ENCODE assay signal across 20 mouse cellular contexts in genomic region chr1:36332955-36333887, GRCm38 (mm10). TPM values are rescaled to one million over a fixed set of nuclear protein-coding genes. Genes with fewer than 3 reads are reported as not detected.
DNase-seq lines count a peak whose midpoint lies in the region; ATAC-seq and TF ChIP-seq lines count a peak whose summit lies in the region.
"Had no signal": no experiment of that assay in that cellular context is flagged by ENCODE, and none has a peak within 500 bp of the region (broad histone marks: within the 10 kb centered on the region; RNA-seq: fewer than 3 reads in every experiment).

No protein-coding gene starts in this region.

- H3K36me3 ChIP-seq in kidney, adult 2 months (ENCODE audit: control insufficient read depth, insufficient read depth, low read length): peaks cover 5% of the 10 kb centered on the region
- peaks cover 22% of the 10 kb centered on the region for H3K36me3 ChIP-seq in midbrain, embryonic 11.5 days (ENCODE audit: control insufficient read depth, insufficient read depth, low read length)
- peaks cover 30% of the 10 kb centered on the region; the same call in 1 of the 2 replicates for H3K36me3 ChIP-seq in midbrain, embryonic 16.5 days (ENCODE audit: control insufficient read depth, insufficient read depth, low read length)
- H3K36me3 ChIP-seq in small intestine, adult 2 months (ENCODE audit: control insufficient read depth, insufficient read depth, low read length): peaks cover 40% of the 10 kb centered on the region

- intact Hi-C loops in gastrocnemius, adult 2 months (cut with DNase I): no loop called here
- intact Hi-C loops in gastrocnemius, postnatal 36 days (cut with DNase I): no loop called here

- H3K27ac ChIP-seq in gastrocnemius, adult 2 months: peak overlapping the region; percentile 70
- H3K27ac ChIP-seq in kidney, adult 2 months (ENCODE audit: insufficient read depth, low read depth, low read length): 0 out of 2 replicates have a peak overlapping the region, but pooled peaks have one; percentile 21
- no peak overlapping the region for H3K27ac ChIP-seq in midbrain, embryonic 11.5 days (ENCODE audit: low read depth, low read length)
- no peak overlapping the region for H3K27ac ChIP-seq in midbrain, embryonic 16.5 days (ENCODE audit: low read length)
- H3K27ac ChIP-seq in small intestine, adult 2 months (ENCODE audit: insufficient read depth, low read depth, low read length): peak overlapping the region; percentile 15
- H3K27ac ChIP-seq: embryonic facial prominence, embryonic 12.5 days; forebrain, embryonic 13.5 days; liver, embryonic 14.5 days; midbrain, embryonic 12.5 days had no signal

- 70% methylated on average over 14 of the region's 14 CpGs for WGBS in kidney, adult 2 months
- 90% methylated on average over 14 of the region's 14 CpGs for WGBS in midbrain, embryonic 11.5 days
- WGBS in midbrain, embryonic 16.5 days: 90% methylated on average over 14 of the region's 14 CpGs
- WGBS in small intestine, adult 2 months: 71% methylated on average over 14 of the region's 14 CpGs

- ATAC-seq in midbrain, embryonic 11.5 days (ENCODE audit: low FRiP score): no peak
- ATAC-seq in midbrain, embryonic 16.5 days: no peak
- ATAC-seq: forebrain, embryonic 13.5 days; hindbrain, embryonic 16.5 days had no signal

- peaks cover 2% of the 10 kb centered on the region; the same call in 1 of the 2 replicates for H3K4me1 ChIP-seq in kidney, adult 2 months (ENCODE audit: control insufficient read depth, insufficient read depth, low read length)
- no peaks in the 10 kb centered on the region for H3K4me1 ChIP-seq in midbrain, embryonic 11.5 days (ENCODE audit: control insufficient read depth, insufficient read depth, low read length)
- H3K4me1 ChIP-seq in midbrain, embryonic 16.5 days (ENCODE audit: control insufficient read depth, insufficient read depth, low read length): no peaks in the 10 kb centered on the region
- H3K4me1 ChIP-seq in small intestine, adult 2 months (ENCODE audit: control insufficient read depth, insufficient read depth, insufficient read length, low read length): peaks cover 3% of the 10 kb centered on the region; the same call in 1 of the 2 replicates
- H3K4me1 ChIP-seq: forebrain, embryonic 13.5 days; midbrain, embryonic 12.5 days had no signal

- TF ChIP-seq POLR2A in kidney, adult 2 months (IDR thresholded peaks at IDR 0.05; ENCODE audit: low read depth, low read length): no peak
- TF ChIP-seq POLR2A in small intestine, adult 2 months (IDR thresholded peaks at IDR 0.05; ENCODE audit: low read depth, low read length): no peak

- DNase-seq in gastrocnemius, adult 2 months: no peak
- no peak for DNase-seq in gastrocnemius, postnatal 36 days
- DNase-seq in kidney, adult 2 months: peak; percentile 58
- DNase-seq in kidney, postnatal 10 days: no peak
- peak; percentile 70 for DNase-seq in midbrain, embryonic 11.5 days (ENCODE audit: low spot score, missing footprints)
- no peak for DNase-seq in urinary bladder, postnatal 10 days (ENCODE audit: low spot score)
- DNase-seq: B cell, adult 2 months; cerebellum, adult 11 months; cerebellum, postnatal 25 days; heart, postnatal 10 days; layer of hippocampus, adult 9-11 months; lung, postnatal 4 days; thymus, postnatal 4 days had no signal

- H3K27me3 ChIP-seq in kidney, adult 2 months (replicated peaks; ENCODE audit: control insufficient read depth, insufficient read depth, low read length): no peaks in the 10 kb centered on the region
- no peaks in the 10 kb centered on the region for H3K27me3 ChIP-seq in midbrain, embryonic 11.5 days (ENCODE audit: control insufficient read depth, insufficient read depth, low read length)
- H3K27me3 ChIP-seq in midbrain, embryonic 16.5 days (ENCODE audit: control insufficient read depth, insufficient read depth, low read depth, low read length): no peaks in the 10 kb centered on the region
- H3K27me3 ChIP-seq in small intestine, adult 2 months (ENCODE audit: control insufficient read depth, insufficient read depth, low read length): no peaks in the 10 kb centered on the region
- H3K27me3 ChIP-seq: embryonic facial prominence, embryonic 12.5 days; forebrain, embryonic 13.5 days; midbrain, embryonic 12.5 days had no signal

- no peak overlapping the region for H3K9ac ChIP-seq in midbrain, embryonic 11.5 days (ENCODE audit: low read length)
- no peak overlapping the region for H3K9ac ChIP-seq in midbrain, embryonic 16.5 days (ENCODE audit: low read depth, low read length)
- H3K9ac ChIP-seq: embryonic facial prominence, embryonic 12.5 days; forebrain, embryonic 13.5 days; liver, embryonic 14.5 days; midbrain, embryonic 12.5 days had no signal

- H3K4me2 ChIP-seq in midbrain, embryonic 11.5 days: no peak overlapping the region
- H3K4me2 ChIP-seq in midbrain, embryonic 16.5 days (ENCODE audit: low read length): no peak overlapping the region
- H3K4me2 ChIP-seq: embryonic facial prominence, embryonic 12.5 days; forebrain, embryonic 13.5 days; midbrain, embryonic 12.5 days had no signal

- no peaks in the 10 kb centered on the region for H3K9me3 ChIP-seq in midbrain, embryonic 11.5 days (ENCODE audit: control insufficient read depth, low read length)
- no peaks in the 10 kb centered on the region for H3K9me3 ChIP-seq in midbrain, embryonic 16.5 days (replicated peaks; ENCODE audit: control insufficient read depth, low read length, poor library complexity, severe bottlenecking)
- H3K9me3 ChIP-seq: embryonic facial prominence, embryonic 12.5 days; forebrain, embryonic 13.5 days; midbrain, embryonic 12.5 days had no signal

- no peak overlapping the region for H3K4me3 ChIP-seq in gastrocnemius, adult 2 months
- H3K4me3 ChIP-seq in kidney, adult 2 months (ENCODE audit: insufficient read depth, low read depth, low read length): no peak overlapping the region
- H3K4me3 ChIP-seq in midbrain, embryonic 11.5 days (ENCODE audit: low read depth, low read length): no peak overlapping the region
- H3K4me3 ChIP-seq in midbrain, embryonic 16.5 days (ENCODE audit: low read depth, low read length): no peak overlapping the region
- no peak overlapping the region for H3K4me3 ChIP-seq in small intestine, adult 2 months (ENCODE audit: low read depth, low read length)
- H3K4me3 ChIP-seq: embryonic facial prominence, embryonic 12.5 days; forebrain, embryonic 13.5 days; midbrain, embryonic 12.5 days had no signal

- TF ChIP-seq CTCF in gastrocnemius, adult 2 months (IDR thresholded peaks at IDR 0.05): no peak
- TF ChIP-seq CTCF in kidney, adult 2 months (conservative IDR thresholded peaks at IDR 0.05; ENCODE audit: insufficient read depth, insufficient read length, low read depth, low read length): no peak
- TF ChIP-seq CTCF in small intestine, adult 2 months (IDR thresholded peaks at IDR 0.05; ENCODE audit: extremely low read depth, insufficient read length, insufficient replicate concordance, low read depth, low read length): no peak

RNA-seq across cellular contexts. Expression of gene Arid5a, which starts 25.7 kb away (rescaled TPM):
- total RNA-seq in gastrocnemius, adult 2 months (2021): 10 to 100 TPM in 1 of 2 experiments, 1 to 10 TPM in 1; 7.0 to 18.6 TPM
- 10 to 100 TPM; 10.7 to 11.8 TPM for total RNA-seq in gastrocnemius, postnatal 36 days (2021)
- 3.3 and 4.5 TPM in 2 replicates for polyA plus RNA-seq in kidney, adult 2 months (2012; rRNA removed)
- 1.8 and 2.0 TPM in 2 replicates for polyA plus RNA-seq in midbrain, embryonic 11.5 days (2014; fragmentation: Nextera tagmentation; extraction: Ambion mirVana)
- polyA plus RNA-seq in midbrain, embryonic 16.5 days (2015; fragmentation: Nextera tagmentation; extraction: Ambion mirVana): 2.8 and 3.6 TPM in 2 replicates
- polyA plus RNA-seq in small intestine, adult 2 months (2012; rRNA removed): 4.0 and 11.1 TPM in 2 replicates

RNA-seq across cellular contexts. Expression of gene Kansl3, which starts 35.8 kb away (rescaled TPM):
- 10 to 100 TPM; 37.7 to 39.6 TPM for total RNA-seq in gastrocnemius, adult 2 months (2021)
- total RNA-seq in gastrocnemius, postnatal 36 days (2021): 10 to 100 TPM; 36.1 to 39.1 TPM
- polyA plus RNA-seq in kidney, adult 2 months (2012; rRNA removed): 63.8 and 83.5 TPM in 2 replicates
- 28.1 and 33.9 TPM in 2 replicates for polyA plus RNA-seq in midbrain, embryonic 11.5 days (2014; fragmentation: Nextera tagmentation; extraction: Ambion mirVana)
- polyA plus RNA-seq in midbrain, embryonic 16.5 days (2015; fragmentation: Nextera tagmentation; extraction: Ambion mirVana): 41.5 and 46.0 TPM in 2 replicates
- polyA plus RNA-seq in small intestine, adult 2 months (2012; rRNA removed): 18.5 and 40.8 TPM in 2 replicates

RNA-seq across cellular contexts. Expression of gene Fer1l5, which starts 38.9 kb away (rescaled TPM):
- total RNA-seq in gastrocnemius, adult 2 months (2021): not detected
- not detected for total RNA-seq in gastrocnemius, postnatal 36 days (2021)
- 0.06 and 0.08 TPM in 2 replicates for polyA plus RNA-seq in kidney, adult 2 months (2012; rRNA removed)
- 1.4 and 2.0 TPM in 2 replicates for polyA plus RNA-seq in midbrain, embryonic 11.5 days (2014; fragmentation: Nextera tagmentation; extraction: Ambion mirVana)
- polyA plus RNA-seq in midbrain, embryonic 16.5 days (2015; fragmentation: Nextera tagmentation; extraction: Ambion mirVana): 2.9 TPM in 2 replicates
- polyA plus RNA-seq in small intestine, adult 2 months (2012; rRNA removed): not detected in 2 replicates
- total RNA-seq: heart, postnatal 10 days had no signal

RNA-seq across cellular contexts. Expression of gene Neurl3, which starts 58.7 kb away (rescaled TPM):
- total RNA-seq in gastrocnemius, adult 2 months (2021): under 1 TPM; 0.41 to 0.59 TPM
- under 1 TPM; 0.31 to 0.72 TPM for total RNA-seq in gastrocnemius, postnatal 36 days (2021)
- polyA plus RNA-seq in kidney, adult 2 months (2012; rRNA removed): 7.4 and 9.9 TPM in 2 replicates
- 0.33 and 0.57 TPM in 2 replicates for polyA plus RNA-seq in midbrain, embryonic 11.5 days (2014; fragmentation: Nextera tagmentation; extraction: Ambion mirVana)
- polyA plus RNA-seq in midbrain, embryonic 16.5 days (2015; fragmentation: Nextera tagmentation; extraction: Ambion mirVana): 1.2 and 1.5 TPM in 2 replicates
- 105 and 170 TPM in 2 replicates for polyA plus RNA-seq in small intestine, adult 2 months (2012; rRNA removed)

Comparison
In these comparisons a context has a peak if more than half of its experiments do, and no peak if none do; other contexts are left out.
1. DNase-seq: peak in kidney, adult 2 months (single experiment) and midbrain, embryonic 11.5 days (single experiment); none in gastrocnemius, adult 2 months (single experiment), gastrocnemius, postnatal 36 days (0 of 2), kidney, postnatal 10 days (single experiment) and urinary bladder, postnatal 10 days (single experiment).
2. H3K27ac ChIP-seq: peak in gastrocnemius, adult 2 months (single experiment), kidney, adult 2 months (single experiment) and small intestine, adult 2 months (single experiment); none in midbrain, embryonic 11.5 days (single experiment) and midbrain, embryonic 16.5 days (single experiment).